Mouse (Mus musculus) stomach, postnatal 0 days (tissue): Measurements from ENCODE around the gene Fgfr1op. TPM values are rescaled to one million over a fixed set of nuclear protein-coding genes. Genes with fewer than 3 reads are reported as not detected.

Source experiments
- ATAC-seq: fragments of 200-750 bp; cut with Nextera tagmentation; 2 replicates; pipeline ENCODE4 v1.8.0; 2017; ENCODE audit not compliant: low FRiP score, low TSS enrichment
- DNase-seq: peaks from one replicate; pipeline ENCODE4 v3.0.0-alpha.2; 2016; ENCODE audit warnings: low spot score
- H3K27ac ChIP-seq: fragments of 300-500 bp; sonication (generic); replicated peaks from 2 replicates; pipeline ENCODE4 v1.5.1; 2014; ENCODE audit warnings: mild to moderate bottlenecking, control low read depth
- H3K27me3 ChIP-seq: fragments of 300-500 bp; sonication (generic); 2 replicates; pipeline ENCODE4 v1.6.1; 2014; ENCODE audit warnings: low read length; ENCODE audit not compliant: control insufficient read depth, insufficient read depth
- H3K36me3 ChIP-seq: fragments of 300-500 bp; sonication (generic); 2 replicates; pipeline ENCODE4 v1.6.1; 2014; ENCODE audit warnings: low read length, mixed read lengths; ENCODE audit not compliant: control insufficient read depth, insufficient read depth
- H3K4me1 ChIP-seq: fragments of 300-500 bp; sonication (generic); replicated peaks from 2 replicates; pipeline ENCODE4 v1.6.1; 2014; ENCODE audit warnings: antibody characterized with exemption; ENCODE audit not compliant: control insufficient read depth, insufficient read depth
- H3K4me2 ChIP-seq: fragments of 300-500 bp; sonication (generic); replicated peaks from 2 replicates; pipeline ENCODE4 v1.6.1; 2014; ENCODE audit warnings: low read depth, mild to moderate bottlenecking, control low read depth, moderate library complexity
- H3K4me3 ChIP-seq: fragments of 300-500 bp; sonication (generic); 2 replicates; pipeline ENCODE4 v1.5.1; 2014; ENCODE audit warnings: low read depth, low read length, control low read depth
- H3K9ac ChIP-seq: fragments of 300-500 bp; sonication (generic); 2 replicates; pipeline ENCODE4 v1.6.1; 2014; ENCODE audit warnings: mild to moderate bottlenecking, low read length, control low read depth, mixed read lengths
- H3K9me3 ChIP-seq: fragments of 300-500 bp; sonication (generic); 2 replicates; pipeline ENCODE4 v1.6.1; 2016; ENCODE audit warnings: low read length; ENCODE audit not compliant: control insufficient read depth
- CTCF ChIP-seq: IDR thresholded peaks from 2 replicates; pipeline ENCODE4 v1.5.1; 2016; ENCODE audit warnings: antibody characterized with exemption, low read depth, mild to moderate bottlenecking, moderate library complexity
- EP300 ChIP-seq: optimal IDR thresholded peaks from 2 replicates; pipeline ENCODE3; 2016; ENCODE audit warnings: antibody characterized with exemption
- WGBS: fragments of 180-500 bp; shearing (Covaris S2); extraction: QIAGEN DNeasy Blood & Tissue Kit; methylation state at CpG from one replicate; pipeline ENCODE4 v1.1.7; 2014; 5-methylcytosine and 5-hydroxymethylcytosine counted together
- polyA plus RNA-seq: library from polyadenylated mRNA; unstranded; fragments of >200 nt; fragmentation: Nextera tagmentation; extraction: Ambion mirVana; gene quantifications from 2 replicates; pipeline ENCODE4 v1.2.1, GENCODE M21; 2015

The Fgfr1op gene
- polyA plus RNA-seq, 1 experiment from 2014 or later, result 12.7 TPM

GRCm38 (mm10) chr17:8233618-8234214 is 68.4 kb downstream of the Fgfr1op start:
- peak; percentile 70; the same call in 1 of the 2 replicates for ATAC-seq
- Histone ChIP-seq H3K36me3 (no peaks in the 10 kb centered on the region), H3K27ac (no peak overlapping the region), H3K4me2 (no peak overlapping the region), H3K4me1 (no peaks in the 10 kb centered on the region), H3K9ac (no peak overlapping the region), H3K9me3 (no peaks in the 10 kb centered on the region), H3K27me3 (no peaks in the 10 kb centered on the region), H3K4me3 (no peak overlapping the region)
- WGBS, result 51% methylated on average over 15 of the region's 15 CpGs
- no peak for TF ChIP-seq EP300
- no peak for TF ChIP-seq CTCF
- peak; percentile 46 for DNase-seq

- H3K36me3 ChIP-seq, result no peaks in the 10 kb centered on the region
- H3K4me3 ChIP-seq, result no peak overlapping the region
- no peaks in the 10 kb centered on the region for H3K4me1 ChIP-seq
- no peaks in the 10 kb centered on the region for H3K9me3 ChIP-seq
- no peak for ATAC-seq
- no peak overlapping the region for H3K4me2 ChIP-seq
- 81% methylated on average over 4 of the region's 4 CpGs for WGBS
- no peak overlapping the region for H3K9ac ChIP-seq
- no peaks in the 10 kb centered on the region for H3K27me3 ChIP-seq
- no peak for TF ChIP-seq CTCF
- no peak for TF ChIP-seq EP300
- no peak overlapping the region for H3K27ac ChIP-seq
- DNase-seq, result no peak
Observed at GRCm38 (mm10) chr17:8234537-8234936, 69.2 kb downstream of the Fgfr1op start.

- no peaks in the 10 kb centered on the region for H3K36me3 ChIP-seq
- ATAC-seq, result no peak
- 78% methylated on average over 3 of the region's 3 CpGs for WGBS
Observed at GRCm38 (mm10) chr17:8235743-8236142, 70.4 kb downstream of the Fgfr1op start, which contains the start of gene Ccr6. Ccr6 (plus strand) TSS chr17:8236043.

GRCm38 (mm10) chr17:8238012-8238710 is 72.9 kb downstream of the Fgfr1op start:
- H3K4me3 ChIP-seq, result no peak overlapping the region
- H3K36me3 ChIP-seq, result no peaks in the 10 kb centered on the region
- H3K4me2 ChIP-seq, result no peak overlapping the region
- ATAC-seq (no peak), DNase-seq (no peak)
- H3K9me3 ChIP-seq, result no peaks in the 10 kb centered on the region
- no peaks in the 10 kb centered on the region for H3K4me1 ChIP-seq
- WGBS, result 73% methylated on average over 15 of the region's 15 CpGs
- H3K27ac ChIP-seq, result no peak overlapping the region
- H3K9ac ChIP-seq, result no peak overlapping the region
- no peaks in the 10 kb centered on the region for H3K27me3 ChIP-seq
- TF ChIP-seq CTCF, result no peak
- no peak for TF ChIP-seq EP300

More at GRCm38 (mm10) chr17:8235743-8236142, 70.4 kb downstream of the Fgfr1op start, which contains the start of gene Ccr6:
- no peak within 1 kb of the TSS for H3K27ac ChIP-seq
- DNase-seq, result no peak
- no peak within 1 kb of the TSS for H3K9ac ChIP-seq
- no peaks in the 10 kb centered on the region for H3K27me3 ChIP-seq
- TF ChIP-seq CTCF (no peak), EP300 (no peak)
- no peak within 1 kb of the TSS for H3K4me3 ChIP-seq
- H3K9me3 ChIP-seq, result no peaks in the 10 kb centered on the region
- H3K4me1 ChIP-seq, result no peaks in the 10 kb centered on the region
- no peak within 1 kb of the TSS for H3K4me2 ChIP-seq

GRCm38 (mm10) chr17:8239561-8239960 is 74.3 kb downstream of the Fgfr1op start:
- no peak for ATAC-seq
- no peaks in the 10 kb centered on the region for H3K36me3 ChIP-seq
- H3K27me3 ChIP-seq, result no peaks in the 10 kb centered on the region
- H3K27ac ChIP-seq, result no peak overlapping the region
- no peak overlapping the region for H3K4me3 ChIP-seq
- no peak for TF ChIP-seq CTCF
- no peak for TF ChIP-seq EP300
- H3K9ac ChIP-seq, result no peak overlapping the region
- H3K4me2 ChIP-seq, result no peak overlapping the region
- 0 out of 2 replicates have a peak, but pooled peaks cover 2% of the 10 kb centered on the region for H3K4me1 ChIP-seq
- WGBS, result 81% methylated on average over 3 of the region's 3 CpGs
- H3K9me3 ChIP-seq, result no peaks in the 10 kb centered on the region
- DNase-seq, result no peak

- Histone ChIP-seq H3K4me1 (0 out of 2 replicates have a peak, but pooled peaks cover 2% of the 10 kb centered on the region), H3K9ac (no peak overlapping the region), H3K4me2 (no peak overlapping the region), H3K9me3 (no peaks in the 10 kb centered on the region), H3K27me3 (no peaks in the 10 kb centered on the region), H3K4me3 (no peak overlapping the region), H3K27ac (no peak overlapping the region), H3K36me3 (no peaks in the 10 kb centered on the region)
- TF ChIP-seq CTCF, result no peak
- TF ChIP-seq EP300, result no peak
- DNase-seq, result no peak
- no peak for ATAC-seq
- 54% methylated on average over 4 of the region's 4 CpGs for WGBS
Observed at GRCm38 (mm10) chr17:8240517-8240916, 75.2 kb downstream of the Fgfr1op start.
